Comparison of ENCODE assay signal across 9 mouse cellular contexts in genomic region chr4:106938506-106939222, GRCm38 (mm10). TPM values are rescaled to one million over a fixed set of nuclear protein-coding genes. Genes with fewer than 3 reads are reported as not detected.
DNase-seq lines count a peak whose midpoint lies in the region; ATAC-seq and TF ChIP-seq lines count a peak whose summit lies in the region.
"Had no signal": no experiment of that assay in that cellular context is flagged by ENCODE, and none has a peak within 500 bp of the region (broad histone marks: within the 10 kb centered on the region; RNA-seq: fewer than 3 reads in every experiment).

No protein-coding gene starts in this region.

- no peaks in the 10 kb centered on the region for H3K36me3 ChIP-seq in heart, embryonic 16.5 days (ENCODE audit: control insufficient read depth, insufficient read depth)
- H3K36me3 ChIP-seq in heart, adult 2 months (ENCODE audit: control insufficient read depth, insufficient read depth, low read length), result no peaks in the 10 kb centered on the region
- H3K36me3 ChIP-seq in G1E (replicated peaks), result peaks cover 93% of the 10 kb centered on the region
- peaks cover 11% of the 10 kb centered on the region for H3K36me3 ChIP-seq in hindbrain, embryonic 13.5 days
- peaks cover 12% of the 10 kb centered on the region; the same call in 1 of the 2 replicates for H3K36me3 ChIP-seq in midbrain, embryonic 12.5 days

- no peaks in the 10 kb centered on the region for H3K27me3 ChIP-seq in heart, embryonic 16.5 days (ENCODE audit: control insufficient read depth, insufficient read depth, low read length)
- H3K27me3 ChIP-seq in heart, adult 2 months (ENCODE audit: control insufficient read depth, insufficient read depth, low read length), result no peaks in the 10 kb centered on the region
- H3K27me3 ChIP-seq in G1E (ENCODE audit: insufficient read depth, low read length), result no peaks in the 10 kb centered on the region
- no peaks in the 10 kb centered on the region for H3K27me3 ChIP-seq in hindbrain, embryonic 13.5 days
- no peaks in the 10 kb centered on the region for H3K27me3 ChIP-seq in midbrain, embryonic 12.5 days

- H3K27ac ChIP-seq in heart, embryonic 16.5 days (ENCODE audit: low read length), result peak overlapping the region; percentile 42
- no peak overlapping the region for H3K27ac ChIP-seq in heart, adult 2 months
- H3K27ac ChIP-seq in hindbrain, embryonic 13.5 days, result peak overlapping the region; percentile 88
- H3K27ac ChIP-seq in midbrain, embryonic 12.5 days (replicated peaks), result peak overlapping the region; percentile 96

- intact Hi-C loops in heart, adult 2 months (cut with DNase I), result no loop called here

- H3K79me2 ChIP-seq in heart, adult 2 months (replicated peaks; ENCODE audit: control insufficient read depth, insufficient read depth, low read length), result peaks cover 2% of the 10 kb centered on the region; the same call in 1 of the 2 replicates

- H3K9ac ChIP-seq in heart, embryonic 16.5 days (ENCODE audit: low read length), result no peak overlapping the region
- H3K9ac ChIP-seq in heart, adult 2 months (ENCODE audit: low read depth, low read length), result no peak overlapping the region
- peak overlapping the region; percentile 56 for H3K9ac ChIP-seq in hindbrain, embryonic 13.5 days
- peak overlapping the region; percentile 47; the same call in 1 of the 2 replicates for H3K9ac ChIP-seq in midbrain, embryonic 12.5 days (replicated peaks)

- TF ChIP-seq CTCF in heart, adult 2 months (IDR thresholded peaks at IDR 0.05), result no peak
- TF ChIP-seq CTCF in G1E (IDR thresholded peaks at IDR 0.05; ENCODE audit: low read depth, low read length), result no peak

- H3K4me1 ChIP-seq in heart, embryonic 16.5 days (ENCODE audit: control insufficient read depth, insufficient read depth, low read length), result peaks cover 79% of the 10 kb centered on the region
- peaks cover 10% of the 10 kb centered on the region for H3K4me1 ChIP-seq in heart, adult 2 months (ENCODE audit: control insufficient read depth, insufficient read depth, low read length)
- peaks cover 98% of the 10 kb centered on the region for H3K4me1 ChIP-seq in G1E (ENCODE audit: insufficient read depth, low read depth, low read length)
- peaks cover 97% of the 10 kb centered on the region for H3K4me1 ChIP-seq in hindbrain, embryonic 13.5 days (replicated peaks)
- H3K4me1 ChIP-seq in midbrain, embryonic 12.5 days, result peaks cover 98% of the 10 kb centered on the region

- WGBS in heart, embryonic 16.5 days, result 61% methylated on average over 8 of the region's 8 CpGs
- WGBS in heart, adult 2 months, result 73% methylated on average over 8 of the region's 8 CpGs
- 45% methylated on average over 8 of the region's 8 CpGs for WGBS in hindbrain, embryonic 13.5 days
- WGBS in midbrain, embryonic 12.5 days, result 54% methylated on average over 8 of the region's 8 CpGs

- no peak for DNase-seq in heart, adult 2 months
- DNase-seq in G1E (ENCODE audit: low spot score) (no peak), adipocyte (ENCODE audit: low spot score) (no peak)
- no peak for DNase-seq in adrenal gland, postnatal 36 days
- DNase-seq in right cerebral cortex, adult 18-20 months, result no peak

- no peak for TF ChIP-seq EP300 in heart, adult 2 months (IDR thresholded peaks at IDR 0.05; ENCODE audit: insufficient read depth, low read depth, low read length)

- H3K4me3 ChIP-seq in heart, embryonic 16.5 days (ENCODE audit: low read length), result no peak overlapping the region
- no peak overlapping the region for H3K4me3 ChIP-seq in heart, adult 2 months
- peak overlapping the region; percentile 54; the same call in 1 of the 2 replicates for H3K4me3 ChIP-seq in G1E (ENCODE audit: low read depth, low read length)
- H3K4me3 ChIP-seq in hindbrain, embryonic 13.5 days, result no peak overlapping the region
- H3K4me3 ChIP-seq in midbrain, embryonic 12.5 days, result 0 out of 2 replicates have a peak overlapping the region, but pooled peaks have one; percentile 8

- no peak for TF ChIP-seq POLR2A in heart, adult 2 months (IDR thresholded peaks at IDR 0.05; ENCODE audit: insufficient read depth, low read depth, low read length)

- no peak for ATAC-seq in heart, embryonic 16.5 days (replicated peaks; ENCODE audit: extremely low read depth, insufficient read depth, low FRiP score)
- no peak for ATAC-seq in G1E (ENCODE audit: extremely low read depth, insufficient number of reproducible peaks, low FRiP score, poor library complexity, severe bottlenecking)
- ATAC-seq in hindbrain, embryonic 13.5 days (ENCODE audit: low FRiP score), result no peak
- ATAC-seq in midbrain, embryonic 12.5 days (ENCODE audit: low FRiP score, low read depth), result no peak
- ATAC-seq: CD4-positive, CD25-positive, alpha-beta regulatory T cell, adult 4 months had no signal

- no peak overlapping the region for H3K4me2 ChIP-seq in heart, embryonic 16.5 days (ENCODE audit: low read depth, low read length)
- H3K4me2 ChIP-seq in hindbrain, embryonic 13.5 days, result peak overlapping the region; percentile 33
- peak overlapping the region; percentile 38 for H3K4me2 ChIP-seq in midbrain, embryonic 12.5 days (replicated peaks)

- H3K9me3 ChIP-seq in heart, embryonic 16.5 days (replicated peaks; ENCODE audit: control insufficient read depth, low read length), result no peaks in the 10 kb centered on the region
- no peaks in the 10 kb centered on the region for H3K9me3 ChIP-seq in G1E (replicated peaks)
- no peaks in the 10 kb centered on the region for H3K9me3 ChIP-seq in hindbrain, embryonic 13.5 days
- no peaks in the 10 kb centered on the region for H3K9me3 ChIP-seq in midbrain, embryonic 12.5 days

RNA-seq across cellular contexts. Expression of gene Ssbp3, which starts 28.2 kb away (rescaled TPM):
- polyA plus RNA-seq in heart, embryonic 16.5 days (2015; fragmentation: Nextera tagmentation; extraction: Ambion mirVana), result 51.2 and 52.9 TPM in 2 replicates
- 10 to 100 TPM; 37.3 to 39.0 TPM for total RNA-seq in heart, adult 2 months (2021)
- 26.1 and 26.6 TPM in 2 replicates for polyA plus RNA-seq in heart, adult 2 months (2012; rRNA removed)
- total RNA-seq in G1E (2014; fragmentation: Nextera tagmentation) (232 and 311 TPM in 2 replicates), G1E (2017) (27.5 and 46.6 TPM in 2 replicates)
- 685 and 787 TPM in 2 replicates for polyA plus RNA-seq in G1E (2012)
- 179 and 180 TPM in 2 replicates for polyA plus RNA-seq in hindbrain, embryonic 13.5 days (2015; fragmentation: Nextera tagmentation; extraction: Ambion mirVana)
- polyA plus RNA-seq in midbrain, embryonic 12.5 days (2016; fragmentation: Nextera tagmentation; extraction: Ambion mirVana), result 277 and 309 TPM in 2 replicates
- total RNA-seq in adrenal gland, postnatal 36 days (2021), result 10 to 100 TPM; 71.2 to 85.4 TPM

Comparison
In these comparisons a context has a peak if more than half of its experiments do, and no peak if none do; other contexts are left out.
1. H3K4me3 ChIP-seq: peak in G1E (single experiment) and midbrain, embryonic 12.5 days (single experiment); none in heart, embryonic 16.5 days (single experiment), heart, adult 2 months (single experiment) and hindbrain, embryonic 13.5 days (single experiment).
2. H3K9ac ChIP-seq: peak in hindbrain, embryonic 13.5 days (single experiment) and midbrain, embryonic 12.5 days (single experiment); none in heart, embryonic 16.5 days (single experiment) and heart, adult 2 months (single experiment).